Mouse (Mus musculus): ENCODE measurements around the gene Gtf2f2. TPM values are rescaled to one million over a fixed set of nuclear protein-coding genes. Genes with fewer than 3 reads are reported as not detected.
"Not testable (repeated sequence)": the region's sequence is repeated elsewhere in the genome, so short reads cannot be mapped to it uniquely, and the experiment has no call there.

Gene Gtf2f2
- polyA plus RNA-seq, 1 experiment from 2014 or later: 29.8 TPM

GRCm38 (mm10) chr14:75954766-75955165 lies 55.9 kb downstream of the Gtf2f2 start, which contains the start of gene Kctd4:
Kctd4 (plus strand) TSS chr14:75955009.
- Histone ChIP-seq H3K27me3 (replicated peaks; ENCODE audit: control insufficient read depth, insufficient read depth, low read length) (no peaks in the 10 kb centered on the region), H3K9me3 (ENCODE audit: control insufficient read depth, low read length) (no peaks in the 10 kb centered on the region), H3K4me2 (ENCODE audit: low read depth, low read length) (no peak within 1 kb of the TSS), H3K4me1 (ENCODE audit: control insufficient read depth, insufficient read depth, low read length) (no peaks in the 10 kb centered on the region), H3K36me3 (ENCODE audit: control insufficient read depth, insufficient read depth, low read length) (no peaks in the 10 kb centered on the region), H3K27ac (replicated peaks; ENCODE audit: low read depth, low read length) (no peak within 1 kb of the TSS), H3K9ac (ENCODE audit: low read depth, low read length) (no peak within 1 kb of the TSS), H3K4me3 (ENCODE audit: low read depth, low read length) (no peak within 1 kb of the TSS)
- ATAC-seq (ENCODE audit: low read depth) (no peak), DNase-seq (ENCODE audit: low spot score) (no peak)
- WGBS: 82% methylated on average over 7 of the region's 7 CpGs

DNA sequence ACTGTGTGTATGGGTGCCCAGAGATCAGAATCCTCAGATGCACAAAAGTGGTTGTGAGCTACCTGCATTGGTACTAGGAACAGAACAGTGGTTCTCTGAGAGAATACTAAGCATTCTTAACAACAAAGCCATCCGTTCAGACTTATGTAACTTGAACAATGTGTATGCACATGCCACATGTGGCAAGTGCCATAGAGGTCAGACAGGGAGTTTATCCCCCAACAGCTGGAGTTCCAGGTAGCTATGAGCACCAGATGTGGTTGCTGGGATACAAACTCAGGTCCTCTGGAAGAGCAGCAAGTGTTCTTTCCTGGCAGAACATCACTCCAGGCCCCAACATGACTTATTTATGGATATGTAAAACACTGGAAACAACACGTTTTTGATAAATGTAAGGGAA lies 57.7 kb downstream of the Gtf2f2 start:
- no peaks in the 10 kb centered on the region for H3K36me3 ChIP-seq (ENCODE audit: control insufficient read depth, insufficient read depth, low read length)
- no peak for ATAC-seq (ENCODE audit: low read depth)
- 22% methylated on average over 2 of the region's 2 CpGs for WGBS

DNA sequence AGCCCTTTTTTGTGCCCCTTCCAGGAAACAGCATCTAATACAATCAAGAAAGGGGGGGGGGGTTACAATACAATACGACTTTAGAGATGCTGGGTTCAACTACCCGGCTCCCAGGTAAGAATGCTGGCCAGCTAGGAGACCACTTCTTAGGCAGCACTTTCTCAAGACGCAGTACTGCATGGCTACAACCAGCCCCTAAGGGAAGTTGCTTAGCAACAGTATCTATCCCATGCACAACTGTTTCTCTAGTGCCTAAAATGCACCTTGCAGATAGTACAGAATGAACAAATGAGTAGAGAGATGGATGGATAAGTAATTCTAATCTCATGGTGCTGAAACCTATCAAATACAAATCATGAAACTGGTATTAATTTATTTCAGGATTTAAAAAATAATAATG lies 63.0 kb downstream of the Gtf2f2 start:
- ATAC-seq (ENCODE audit: low read depth): no peak
- no peak overlapping the region for H3K4me3 ChIP-seq (ENCODE audit: low read depth, low read length)
- H3K4me1 ChIP-seq (ENCODE audit: control insufficient read depth, insufficient read depth, low read length): no peaks in the 10 kb centered on the region
- no peak overlapping the region for H3K9ac ChIP-seq (ENCODE audit: low read depth, low read length)
- no peaks in the 10 kb centered on the region for H3K27me3 ChIP-seq (replicated peaks; ENCODE audit: control insufficient read depth, insufficient read depth, low read length)
- no peak overlapping the region for H3K4me2 ChIP-seq (ENCODE audit: low read depth, low read length)
- 46% methylated on average over 3 of the region's 3 CpGs for WGBS
- H3K27ac ChIP-seq (replicated peaks; ENCODE audit: low read depth, low read length): no peak overlapping the region
- H3K36me3 ChIP-seq (ENCODE audit: control insufficient read depth, insufficient read depth, low read length): no peaks in the 10 kb centered on the region
- H3K9me3 ChIP-seq (ENCODE audit: control insufficient read depth, low read length): no peaks in the 10 kb centered on the region
- no peak for DNase-seq (ENCODE audit: low spot score)

More for the DNA sequence above, 57.7 kb downstream of the Gtf2f2 start:
- H3K9me3 ChIP-seq (ENCODE audit: control insufficient read depth, low read length): no peaks in the 10 kb centered on the region
- no peak overlapping the region for H3K4me2 ChIP-seq (ENCODE audit: low read depth, low read length)
- no peak overlapping the region for H3K27ac ChIP-seq (replicated peaks; ENCODE audit: low read depth, low read length)
- H3K9ac ChIP-seq (ENCODE audit: low read depth, low read length): no peak overlapping the region
- H3K27me3 ChIP-seq (replicated peaks; ENCODE audit: control insufficient read depth, insufficient read depth, low read length): no peaks in the 10 kb centered on the region
- peak; percentile 23 for DNase-seq (ENCODE audit: low spot score)
- H3K4me1 ChIP-seq (ENCODE audit: control insufficient read depth, insufficient read depth, low read length): no peaks in the 10 kb centered on the region
- H3K4me3 ChIP-seq (ENCODE audit: low read depth, low read length): no peak overlapping the region

DNA sequence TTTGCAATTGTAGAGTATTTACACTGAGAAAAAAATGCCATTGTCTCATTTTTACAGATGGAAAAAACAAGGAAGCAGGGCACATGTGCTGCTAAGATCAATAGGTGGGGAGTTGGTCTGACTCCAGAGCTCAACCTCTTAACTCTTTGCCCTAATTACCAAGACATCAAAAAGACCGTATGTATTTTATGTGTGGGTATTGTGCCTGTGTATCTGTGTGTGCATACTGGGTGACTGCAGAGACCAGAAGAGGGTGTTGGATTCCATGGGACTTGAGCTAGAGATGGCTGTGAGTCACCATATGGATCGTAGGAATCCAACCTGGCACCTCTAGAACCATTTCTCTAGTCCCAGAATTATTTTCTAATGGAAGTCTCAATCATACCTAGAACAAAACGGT lies 68.3 kb downstream of the Gtf2f2 start:
- 91% methylated on average over 3 of the region's 3 CpGs for WGBS
- Histone ChIP-seq H3K4me3 (ENCODE audit: low read depth, low read length) (no peak overlapping the region), H3K27ac (replicated peaks; ENCODE audit: low read depth, low read length) (no peak overlapping the region), H3K4me1 (ENCODE audit: control insufficient read depth, insufficient read depth, low read length) (no peaks in the 10 kb centered on the region), H3K36me3 (ENCODE audit: control insufficient read depth, insufficient read depth, low read length) (no peaks in the 10 kb centered on the region), H3K9ac (ENCODE audit: low read depth, low read length) (no peak overlapping the region), H3K4me2 (ENCODE audit: low read depth, low read length) (no peak overlapping the region), H3K9me3 (ENCODE audit: control insufficient read depth, low read length) (no peaks in the 10 kb centered on the region), H3K27me3 (replicated peaks; ENCODE audit: control insufficient read depth, insufficient read depth, low read length) (no peaks in the 10 kb centered on the region)
- ATAC-seq (ENCODE audit: low read depth): no peak
- DNase-seq (ENCODE audit: low spot score): no peak

- no peak overlapping the region for H3K4me2 ChIP-seq (ENCODE audit: low read depth, low read length)
- ATAC-seq (ENCODE audit: low read depth): no peak
- H3K9ac ChIP-seq (ENCODE audit: low read depth, low read length): no peak overlapping the region
- no peak overlapping the region for H3K27ac ChIP-seq (replicated peaks; ENCODE audit: low read depth, low read length)
- no peak for DNase-seq (ENCODE audit: low spot score)
- 100% methylated on average over 1 of the region's 1 CpGs for WGBS
- no peaks in the 10 kb centered on the region for H3K9me3 ChIP-seq (ENCODE audit: control insufficient read depth, low read length)
- no peaks in the 10 kb centered on the region for H3K36me3 ChIP-seq (ENCODE audit: control insufficient read depth, insufficient read depth, low read length)
- no peaks in the 10 kb centered on the region for H3K27me3 ChIP-seq (replicated peaks; ENCODE audit: control insufficient read depth, insufficient read depth, low read length)
- H3K4me1 ChIP-seq (ENCODE audit: control insufficient read depth, insufficient read depth, low read length): no peaks in the 10 kb centered on the region
- H3K4me3 ChIP-seq (ENCODE audit: low read depth, low read length): no peak overlapping the region
Measured at GRCm38 (mm10) chr14:75941500-75941899, 69.2 kb downstream of the Gtf2f2 start.

GRCm38 (mm10) chr14:75937714-75938113 lies 73.0 kb downstream of the Gtf2f2 start:
- no peak overlapping the region for H3K4me2 ChIP-seq (ENCODE audit: low read depth, low read length)
- H3K4me1 ChIP-seq (ENCODE audit: control insufficient read depth, insufficient read depth, low read length): no peaks in the 10 kb centered on the region
- no peaks in the 10 kb centered on the region for H3K36me3 ChIP-seq (ENCODE audit: control insufficient read depth, insufficient read depth, low read length)
- no peaks in the 10 kb centered on the region for H3K27me3 ChIP-seq (replicated peaks; ENCODE audit: control insufficient read depth, insufficient read depth, low read length)
- WGBS: 79% methylated on average over 1 of the region's 1 CpGs
- H3K27ac ChIP-seq (replicated peaks; ENCODE audit: low read depth, low read length): no peak overlapping the region
- ATAC-seq (ENCODE audit: low read depth) (no peak), DNase-seq (ENCODE audit: low spot score) (no peak)
- no peak overlapping the region for H3K4me3 ChIP-seq (ENCODE audit: low read depth, low read length)
- no peak overlapping the region for H3K9ac ChIP-seq (ENCODE audit: low read depth, low read length)
- H3K9me3 ChIP-seq (ENCODE audit: control insufficient read depth, low read length): no peaks in the 10 kb centered on the region

DNA sequence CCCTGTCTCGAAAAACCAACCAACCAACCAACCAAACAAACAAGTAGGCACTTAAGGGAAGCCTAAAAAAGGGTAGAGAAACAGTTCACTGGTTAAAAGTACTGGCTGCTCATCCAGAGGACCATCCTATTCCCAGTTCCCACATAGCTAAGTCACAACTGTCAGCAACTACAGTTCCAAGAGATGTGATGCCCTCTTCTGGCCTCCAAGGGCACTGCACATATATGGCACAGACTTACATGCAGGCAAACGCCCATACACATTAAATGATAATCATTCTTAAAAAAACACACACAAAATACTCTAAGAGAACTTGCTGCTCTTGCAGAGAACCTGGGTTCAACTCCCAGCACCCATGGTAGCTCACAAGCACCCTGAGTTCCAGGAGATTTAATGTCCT lies 76.3 kb downstream of the Gtf2f2 start:
- no peak overlapping the region for H3K9ac ChIP-seq (ENCODE audit: low read depth, low read length)
- H3K4me1 ChIP-seq (ENCODE audit: control insufficient read depth, insufficient read depth, low read length): no peaks in the 10 kb centered on the region
- H3K27me3 ChIP-seq (replicated peaks; ENCODE audit: control insufficient read depth, insufficient read depth, low read length): no peaks in the 10 kb centered on the region
- no peak overlapping the region for H3K4me2 ChIP-seq (ENCODE audit: low read depth, low read length)
- no peak overlapping the region for H3K27ac ChIP-seq (replicated peaks; ENCODE audit: low read depth, low read length)
- DNase-seq (ENCODE audit: low spot score) (no peak), ATAC-seq (ENCODE audit: low read depth) (no peak)
- no peak overlapping the region for H3K4me3 ChIP-seq (ENCODE audit: low read depth, low read length)
- H3K36me3 ChIP-seq (ENCODE audit: control insufficient read depth, insufficient read depth, low read length): no peaks in the 10 kb centered on the region
- 88% methylated on average over 2 of the region's 2 CpGs for WGBS
- no peaks in the 10 kb centered on the region for H3K9me3 ChIP-seq (ENCODE audit: control insufficient read depth, low read length)

- Histone ChIP-seq H3K27me3 (replicated peaks; ENCODE audit: control insufficient read depth, insufficient read depth, low read length) (no peaks in the 10 kb centered on the region), H3K36me3 (ENCODE audit: control insufficient read depth, insufficient read depth, low read length) (no peaks in the 10 kb centered on the region), H3K9ac (ENCODE audit: low read depth, low read length) (no peak overlapping the region), H3K27ac (replicated peaks; ENCODE audit: low read depth, low read length) (no peak overlapping the region), H3K4me2 (ENCODE audit: low read depth, low read length) (no peak overlapping the region), H3K4me3 (ENCODE audit: low read depth, low read length) (no peak overlapping the region), H3K4me1 (ENCODE audit: control insufficient read depth, insufficient read depth, low read length) (no peaks in the 10 kb centered on the region), H3K9me3 (ENCODE audit: control insufficient read depth, low read length) (no peaks in the 10 kb centered on the region)
- WGBS: 96% methylated on average over 23 of the region's 23 CpGs
- ATAC-seq (ENCODE audit: low read depth) (no peak), DNase-seq (ENCODE audit: low spot score) (no peak)
Measured at GRCm38 (mm10) chr14:75931266-75931665, 79.4 kb downstream of the Gtf2f2 start.

DNA sequence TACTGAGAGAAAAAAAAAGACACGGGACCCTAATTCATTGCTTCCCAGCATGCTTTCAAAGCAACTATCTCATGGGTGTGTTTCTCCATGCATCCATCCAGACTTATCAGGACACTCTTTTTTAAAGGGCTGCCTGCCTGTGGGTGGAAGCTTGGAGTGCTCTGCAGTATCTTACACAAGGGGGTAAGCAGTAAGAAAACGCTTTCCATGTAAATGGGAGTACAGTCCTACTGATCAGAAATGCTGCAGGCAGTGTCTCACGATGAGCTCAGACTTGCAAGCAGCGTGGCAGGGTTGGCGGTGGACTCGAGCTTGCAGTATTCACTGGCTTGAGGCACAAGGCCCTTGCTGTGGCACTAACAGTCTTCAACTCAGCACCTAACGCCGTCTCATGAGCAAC lies 81.0 kb downstream of the Gtf2f2 start:
- H3K4me1 ChIP-seq (ENCODE audit: control insufficient read depth, insufficient read depth, low read length); H3K4me3 ChIP-seq (ENCODE audit: low read depth, low read length); DNase-seq (ENCODE audit: low spot score); H3K27ac ChIP-seq (replicated peaks; ENCODE audit: low read depth, low read length); H3K36me3 ChIP-seq (ENCODE audit: control insufficient read depth, insufficient read depth, low read length); H3K9me3 ChIP-seq (ENCODE audit: control insufficient read depth, low read length); H3K9ac ChIP-seq (ENCODE audit: low read depth, low read length); H3K4me2 ChIP-seq (ENCODE audit: low read depth, low read length); H3K27me3 ChIP-seq (replicated peaks; ENCODE audit: control insufficient read depth, insufficient read depth, low read length); ATAC-seq (ENCODE audit: low read depth): not testable (repeated sequence)
- 89% methylated on average over 8 of the region's 8 CpGs for WGBS

Measured in embryonic facial prominence, embryonic 14.5 days (tissue).